Mouse (Mus musculus) erythroblast, embryonic 14.5 days (primary cell): ENCODE data around the gene Slc18a2.

Experiments used
- GATA1 ChIP-seq: IDR thresholded peaks from 2 replicates; pipeline ENCODE4 v1.6.1; 2012; ENCODE audit warnings: low read length, inconsistent platforms, mixed read lengths
- TAL1 ChIP-seq: IDR thresholded peaks from 3 replicates; pipeline ENCODE4 v1.6.1; 2012; ENCODE audit warnings: low read length, inconsistent platforms, mixed read lengths

DNA sequence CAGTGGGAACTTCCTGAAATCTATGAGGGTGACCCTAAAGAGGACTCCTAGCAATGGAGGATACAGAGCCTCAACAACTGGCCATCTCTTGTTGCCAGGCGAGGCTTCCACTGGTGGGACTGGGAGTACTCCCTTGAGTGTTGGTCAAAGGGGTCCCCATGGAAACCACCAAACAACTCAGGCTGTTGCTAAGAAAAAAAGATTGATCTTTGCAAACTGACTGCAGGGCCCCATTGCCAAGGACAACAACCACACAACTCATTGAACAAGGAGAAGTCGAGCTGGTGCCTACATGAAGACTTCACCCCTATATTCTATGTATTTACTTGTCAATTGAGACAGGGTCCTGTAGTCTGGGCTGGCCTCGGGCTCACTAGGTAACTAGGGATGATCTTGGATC, 43.8 kb upstream of the Slc18a2 start:
- TF ChIP-seq GATA1 (no peak), TAL1 (no peak)
